Mouse (Mus musculus): Measurements from ENCODE around the gene Olfr1496.
"Not testable (repeated sequence)": the region's sequence is repeated elsewhere in the genome, so short reads cannot be mapped to it uniquely, and the experiment has no call there.

Gene Olfr1496

DNA sequence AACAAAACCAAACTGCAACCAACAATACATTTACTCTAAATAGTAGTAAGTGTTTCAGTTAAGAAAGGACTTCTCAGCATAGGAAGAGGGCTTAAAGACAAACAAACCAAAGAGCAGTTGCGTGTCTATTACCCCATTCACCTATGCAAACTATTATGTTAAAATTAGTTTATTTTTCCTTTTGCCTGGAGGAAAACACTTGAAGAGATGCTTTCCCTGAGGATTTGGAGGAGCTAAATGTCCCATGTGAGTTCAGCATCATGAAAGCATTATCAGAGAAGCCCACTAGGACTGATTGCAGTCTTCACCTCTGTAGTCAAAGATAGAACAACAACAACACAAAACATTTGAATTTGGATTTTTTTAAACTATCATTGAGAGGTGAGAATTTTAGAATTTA lies at the start of gene Olfr1496:
Olfr1496 (plus strand) TSS at position 301 of the 400 bp plus-strand sequence.
- no peak for DNase-seq (ENCODE audit: low spot score)

DNA sequence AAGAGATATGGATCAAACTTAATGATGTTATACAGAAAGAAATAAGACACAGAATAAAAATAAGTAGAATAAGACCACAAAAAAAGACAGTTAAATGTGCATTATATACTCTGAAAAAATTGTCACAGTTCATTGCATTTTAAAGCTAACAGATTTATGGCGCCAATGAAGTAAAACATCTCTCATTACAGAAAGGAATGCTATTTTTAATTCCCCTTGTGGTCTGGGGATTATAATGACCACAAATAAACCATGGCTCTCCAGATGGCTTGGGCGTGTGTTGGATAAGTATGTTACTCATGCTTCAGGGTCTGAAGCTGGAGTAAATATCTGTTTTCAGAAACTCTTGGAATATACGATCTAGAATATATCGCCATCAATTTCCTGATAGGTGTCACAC lies 38.2 kb upstream of the Olfr1496 start, which contains the start of gene Olfr1494:
Olfr1494 (plus strand) TSS at position 301 of the 400 bp plus-strand sequence.
- no peak for DNase-seq (ENCODE audit: low spot score)

DNA sequence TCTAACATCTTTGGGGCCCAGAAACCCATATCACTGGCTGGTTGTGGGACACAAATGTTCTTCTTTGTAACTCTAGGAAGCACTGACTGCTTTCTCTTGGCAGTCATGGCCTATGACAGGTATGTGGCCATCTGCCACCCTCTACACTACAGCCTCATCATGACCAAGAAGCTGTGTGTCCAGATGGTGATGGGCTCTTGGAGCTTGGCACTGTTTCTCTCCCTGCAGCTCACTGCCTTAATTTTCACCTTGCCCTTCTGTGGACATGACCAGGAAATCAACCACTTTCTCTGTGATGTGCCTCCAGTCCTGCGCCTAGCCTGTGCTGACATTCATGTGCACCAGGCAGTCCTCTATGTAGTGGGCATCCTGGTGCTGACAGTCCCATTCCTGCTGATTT lies 28.3 kb upstream of the Olfr1496 start:
- DNase-seq (ENCODE audit: low spot score), result no peak

DNA sequence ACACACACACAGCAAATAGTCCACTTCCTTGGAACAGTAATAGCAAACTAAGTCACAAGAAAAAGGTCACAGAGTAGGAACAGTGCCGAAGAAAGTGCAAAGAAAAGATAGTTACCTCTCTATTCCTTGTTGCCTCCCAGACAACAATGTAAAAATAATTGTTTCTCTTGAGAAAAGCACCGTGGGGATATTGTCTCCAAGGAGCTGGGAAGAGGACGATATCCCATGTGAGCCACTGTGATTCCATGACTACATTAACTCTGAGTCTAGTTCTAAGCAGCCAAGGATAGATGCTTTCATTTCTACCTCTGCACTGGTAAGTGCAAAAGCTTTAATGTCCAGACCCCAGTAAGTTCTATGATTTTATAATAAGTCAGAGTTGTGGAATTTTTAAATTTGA lies 13.4 kb upstream of the Olfr1496 start, which contains the start of gene Olfr1495:
Olfr1495 (plus strand) TSS at position 301 of the 400 bp plus-strand sequence.
- no peak for DNase-seq (ENCODE audit: low spot score)

DNA sequence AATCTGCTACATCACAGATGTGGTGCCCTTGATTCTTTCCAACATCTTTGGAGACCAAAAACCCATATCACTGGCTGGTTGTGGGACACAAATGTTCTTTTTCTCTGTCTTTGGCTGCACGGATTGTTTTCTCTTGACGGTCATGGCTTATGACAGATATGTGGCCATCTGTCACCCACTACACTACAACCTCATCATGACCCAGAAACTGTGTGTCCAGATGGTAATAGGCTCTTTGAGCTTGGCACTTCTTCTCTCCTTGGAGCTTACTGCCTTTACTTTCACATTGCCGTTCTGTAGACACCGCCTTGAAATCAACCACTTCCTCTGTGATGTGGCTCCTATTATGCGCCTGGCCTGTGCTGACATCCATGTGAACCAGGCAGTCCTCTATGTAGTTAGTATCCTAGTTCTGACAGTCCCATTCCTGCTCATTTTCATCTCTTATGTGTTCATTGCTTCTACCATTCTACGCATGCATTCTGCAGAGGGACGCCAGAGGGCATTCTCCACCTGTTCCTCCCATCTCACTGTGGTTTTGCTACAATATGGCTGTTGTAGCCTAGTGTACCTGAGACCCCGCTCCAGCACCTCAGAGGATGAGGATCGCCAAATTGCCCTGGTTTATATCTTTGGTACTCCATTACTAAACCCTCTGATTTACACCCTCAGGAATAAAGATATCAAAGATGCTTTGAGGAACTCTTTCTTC lies 9.0 kb upstream of the Olfr1496 start:
- no peak for DNase-seq (ENCODE audit: low spot score)

DNA sequence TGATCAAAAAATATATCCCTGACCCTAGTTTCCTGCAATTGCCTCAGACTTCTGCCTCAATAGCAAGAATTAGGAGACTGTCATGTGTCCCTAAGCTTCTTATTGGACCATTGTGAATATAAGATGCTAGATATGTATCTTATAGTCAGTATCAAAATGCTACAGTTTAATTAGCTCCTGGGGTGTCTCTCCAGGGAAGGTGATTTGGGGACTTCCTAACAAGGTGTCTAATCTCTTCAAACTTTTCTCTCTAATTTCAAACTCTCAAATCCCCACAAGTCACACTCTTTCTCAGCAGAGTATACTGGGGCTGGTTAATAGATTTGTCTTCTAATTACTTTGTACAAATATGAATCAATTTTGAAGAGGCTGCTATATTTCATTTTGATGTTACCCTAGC lies 20.4 kb downstream of the Olfr1496 start, which contains the start of gene Olfr1497:
Olfr1497 (minus strand) TSS at position 101 of the 400 bp plus-strand sequence.
- no peak for DNase-seq (ENCODE audit: low spot score)

DNA sequence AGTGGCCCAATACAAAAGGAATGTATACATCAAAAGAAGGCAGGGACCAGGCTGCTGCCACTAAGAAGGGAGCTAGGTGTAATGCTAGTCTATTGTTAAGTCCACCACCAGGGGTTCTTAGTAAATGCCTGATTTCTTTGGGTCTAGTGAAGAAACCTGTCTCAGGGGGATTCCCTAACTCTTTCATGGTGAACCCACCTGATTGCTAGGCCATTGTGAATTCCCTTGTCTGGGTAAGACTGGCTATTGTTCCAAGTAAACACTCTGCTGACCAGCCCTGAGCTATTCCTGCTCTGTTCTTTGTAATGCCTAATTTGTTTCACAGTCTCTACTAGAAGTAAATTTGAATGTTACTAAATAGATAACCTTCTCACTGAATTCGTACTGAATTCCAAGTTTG lies 27.8 kb downstream of the Olfr1496 start:
- DNase-seq (ENCODE audit: low spot score), result not testable (repeated sequence)

DNA sequence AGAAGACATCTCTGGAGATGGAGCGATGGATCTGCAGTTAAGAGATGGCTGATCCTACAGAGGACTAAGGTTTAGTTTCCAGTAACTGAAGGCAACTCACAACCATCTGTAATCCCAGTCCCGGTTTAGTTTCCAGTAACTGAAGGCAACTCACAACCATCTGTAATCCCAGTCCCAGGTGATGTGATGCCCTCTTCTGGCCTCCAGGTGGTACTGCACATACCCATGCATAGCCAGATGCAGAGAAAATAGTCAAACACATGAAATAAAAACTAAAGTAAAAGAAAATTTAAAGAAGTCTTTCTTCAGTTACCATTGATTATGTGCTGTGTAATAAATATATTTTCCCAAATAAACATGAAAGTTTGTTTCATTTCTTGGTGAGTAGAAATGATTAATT lies 35.1 kb downstream of the Olfr1496 start:
- DNase-seq (ENCODE audit: low spot score), result no peak

DNA sequence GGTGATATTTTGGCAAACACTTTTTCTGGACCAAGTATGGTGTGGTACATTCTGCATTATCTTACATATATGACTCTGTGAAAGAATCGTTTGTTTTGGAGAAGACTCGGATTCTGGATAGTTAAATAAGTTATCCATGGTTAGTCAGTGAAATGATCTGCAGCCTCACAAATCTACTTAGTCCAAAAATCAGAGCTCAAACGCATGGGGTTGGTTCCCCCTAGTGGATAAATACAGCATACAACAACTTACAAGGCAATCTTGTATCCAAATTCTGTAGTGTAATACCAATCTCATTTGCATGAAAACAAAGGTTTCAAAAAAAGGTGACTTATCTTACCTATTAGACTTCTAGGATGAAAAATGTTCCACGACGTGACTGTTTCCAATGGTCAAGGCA lies 41.1 kb downstream of the Olfr1496 start:
- DNase-seq (ENCODE audit: low spot score), result no peak

DNA sequence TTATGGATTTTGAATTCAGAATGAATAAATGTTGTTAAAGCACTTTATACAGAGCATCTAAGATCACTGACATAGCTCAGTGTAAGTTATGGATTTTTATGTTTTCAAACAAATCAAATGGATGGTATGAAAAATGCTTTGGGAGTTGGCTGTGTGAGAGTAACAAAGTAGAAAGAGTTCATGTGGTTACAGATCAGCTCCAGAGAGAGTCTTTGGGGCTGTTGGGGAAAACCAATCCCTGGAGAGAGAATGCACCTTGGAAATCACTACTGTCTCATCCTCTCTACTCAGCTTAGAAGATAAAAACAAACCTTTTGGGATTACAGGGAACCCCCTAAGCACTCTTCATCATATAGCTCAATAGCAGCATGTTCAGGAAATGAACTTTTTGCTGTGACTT lies 41.7 kb downstream of the Olfr1496 start, which contains the start of gene Olfr1499:
Olfr1499 (minus strand) TSS at position 101 of the 400 bp plus-strand sequence.
- no peak for DNase-seq (ENCODE audit: low spot score)

DNA sequence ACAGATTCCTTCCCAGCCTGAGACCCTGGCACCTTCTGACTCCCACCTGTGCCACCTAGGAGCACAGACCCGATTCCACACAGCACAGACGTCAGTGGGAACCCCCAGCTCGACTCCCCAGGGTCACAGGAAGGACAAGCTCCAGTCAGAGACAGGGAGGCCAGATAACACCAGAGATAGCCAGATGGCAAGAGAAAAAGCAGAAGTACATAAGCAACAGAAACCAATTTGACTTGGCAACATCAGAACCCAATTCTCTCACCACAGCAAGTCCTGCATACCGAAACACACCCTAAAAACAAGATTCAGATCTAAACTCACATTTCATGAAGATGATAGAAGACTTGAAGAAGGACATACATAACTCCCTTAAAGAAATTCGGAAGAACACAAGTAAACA lies 43.2 kb downstream of the Olfr1496 start:
- DNase-seq (ENCODE audit: low spot score), result no peak

DNA sequence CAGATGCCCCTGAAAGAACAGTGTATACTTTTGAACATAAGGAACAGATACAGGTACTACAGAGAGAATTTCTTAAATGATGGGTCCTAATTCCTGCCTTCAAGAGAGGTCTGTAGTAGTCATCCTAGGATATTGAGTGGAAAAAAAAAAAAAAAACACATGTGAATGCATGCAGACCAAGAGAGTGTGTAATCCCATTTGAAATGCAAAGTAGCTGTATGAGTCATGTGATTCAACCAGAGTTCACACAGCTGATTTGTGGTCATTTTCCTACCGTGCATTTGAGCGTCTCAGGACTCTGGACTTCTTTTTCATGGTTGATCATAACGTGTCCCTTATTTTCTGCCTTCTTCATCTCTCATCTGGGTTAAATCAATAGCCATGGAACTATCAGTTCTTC lies 50.8 kb downstream of the Olfr1496 start:
- DNase-seq (ENCODE audit: low spot score), result no peak

DNA sequence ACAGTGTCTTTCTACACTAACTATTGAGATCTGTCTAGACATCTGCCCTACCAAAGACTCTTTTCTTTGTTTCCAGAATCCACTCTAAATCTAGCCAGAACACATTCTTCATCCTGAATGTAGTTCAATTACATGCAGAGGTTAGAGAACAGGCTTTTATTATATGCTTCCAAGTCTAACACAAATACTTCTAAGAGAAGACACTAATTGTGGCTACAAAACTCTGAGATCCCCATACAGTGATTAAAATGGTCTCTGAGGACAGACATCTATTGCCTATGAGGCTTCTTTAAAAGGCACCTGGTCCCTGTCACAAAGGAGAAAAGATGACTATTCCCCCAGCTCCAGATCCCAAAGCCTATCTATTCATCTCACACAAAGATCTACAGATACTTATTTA lies 52.7 kb downstream of the Olfr1496 start, which contains the start of gene Olfr1500:
Olfr1500 (minus strand) TSS at position 101 of the 400 bp plus-strand sequence.
- DNase-seq (ENCODE audit: low spot score), result no peak

Data from urinary bladder, postnatal 10 days (tissue).